Mouse (Mus musculus) splenic B cell, adult 2 months (primary cell): ENCODE measurements at regions not wholly inside any gene's neighbourhood (a gene's known extent, or its start where the extent isn't known, plus 50 kb on each side); places are given as distances from the start of the nearest gene placed in this dataset.

Experiments used
- DNase-seq: peaks from one replicate; pipeline ENCODE4 v3.0.0-alpha.2; 2011; ENCODE audit warnings: low read depth, low spot score
- H3K27me3 ChIP-seq: 2 replicates; pipeline ENCODE4 v1.6.1; 2012; ENCODE audit warnings: mild to moderate bottlenecking, low read length, moderate library complexity, mixed read lengths; ENCODE audit not compliant: control insufficient read depth, poor library complexity, insufficient read depth, severe bottlenecking
- H3K36me3 ChIP-seq: 2 replicates; pipeline ENCODE4 v1.6.1; 2012; ENCODE audit warnings: mild to moderate bottlenecking, low read length, moderate library complexity, mixed read lengths; ENCODE audit not compliant: control insufficient read depth, poor library complexity, insufficient read depth, severe bottlenecking

DNA sequence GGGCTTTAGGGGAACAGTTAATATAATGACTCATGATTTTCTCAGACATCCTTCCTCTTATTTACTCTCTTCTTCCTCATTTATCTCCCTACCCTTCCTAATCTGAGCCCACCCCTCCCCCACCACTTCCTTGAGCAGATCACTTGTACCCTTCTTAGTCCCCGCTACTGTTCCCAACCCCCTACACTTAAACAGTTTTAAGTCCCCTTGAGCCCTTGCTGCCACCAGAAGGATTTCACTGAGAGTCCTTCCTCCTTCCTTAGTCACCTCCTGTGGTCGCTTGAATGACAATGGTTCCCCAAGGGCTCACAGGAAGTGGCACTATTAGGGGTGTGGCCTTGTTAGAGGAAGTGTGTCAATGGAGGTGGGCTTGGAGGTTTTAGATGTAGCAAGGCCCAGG, 50.7 kb upstream of the Gramd1b start:
- H3K27me3 ChIP-seq = no peaks in the 10 kb centered on the region
- DNase-seq = peak; percentile 68
- no peaks in the 10 kb centered on the region for H3K36me3 ChIP-seq
